Mouse (Mus musculus): ENCODE measurements around the gene Ing3. TPM values are rescaled to one million over a fixed set of nuclear protein-coding genes. Genes with fewer than 3 reads are reported as not detected.
A peak's percentile ranks its signal among the peaks of the same experiment; 100 is the strongest.

Gene Ing3
- polyA plus RNA-seq, 1 experiment from 2014 or later, result 56.9 TPM

- no peak for ATAC-seq (ENCODE audit: insufficient number of reproducible peaks, insufficient read depth, low FRiP score, low read depth)
Measured at GRCm38 (mm10) chr6:21987554-21987953, 38.2 kb downstream of the Ing3 start.

GRCm38 (mm10) chr6:21988296-21988695 lies 38.9 kb downstream of the Ing3 start:
- Histone ChIP-seq H3K27me3 (ENCODE audit: control insufficient read depth, insufficient read depth, low read length) (no peaks in the 10 kb centered on the region), H3K4me2 (replicated peaks; ENCODE audit: low read depth, low read length) (peak overlapping the region; percentile 75), H3K36me3 (ENCODE audit: control insufficient read depth, insufficient read depth, low read length) (no peaks in the 10 kb centered on the region), H3K4me1 (ENCODE audit: control insufficient read depth, insufficient read depth, low read length) (no peaks in the 10 kb centered on the region; the same call in 1 of the 2 replicates), H3K9me3 (ENCODE audit: control insufficient read depth, low read depth, low read length) (no peaks in the 10 kb centered on the region), H3K9ac (replicated peaks; ENCODE audit: low read depth, low read length) (no peak overlapping the region), H3K27ac (ENCODE audit: low read length) (no peak overlapping the region), H3K4me3 (ENCODE audit: low read depth, low read length) (peak overlapping the region; percentile 44)
- WGBS, result 87% methylated on average over 5 of the region's 5 CpGs
- no peak for ATAC-seq (ENCODE audit: insufficient number of reproducible peaks, insufficient read depth, low FRiP score, low read depth)

More at GRCm38 (mm10) chr6:21987554-21987953, 38.2 kb downstream of the Ing3 start:
- WGBS, result 73% methylated on average over 2 of the region's 2 CpGs
- peak overlapping the region; percentile 75 for H3K4me2 ChIP-seq (replicated peaks; ENCODE audit: low read depth, low read length)
- H3K36me3 ChIP-seq (ENCODE audit: control insufficient read depth, insufficient read depth, low read length), result no peaks in the 10 kb centered on the region
- no peaks in the 10 kb centered on the region; the same call in 1 of the 2 replicates for H3K4me1 ChIP-seq (ENCODE audit: control insufficient read depth, insufficient read depth, low read length)
- H3K4me3 ChIP-seq (ENCODE audit: low read depth, low read length), result peak overlapping the region; percentile 44
- no peaks in the 10 kb centered on the region for H3K9me3 ChIP-seq (ENCODE audit: control insufficient read depth, low read depth, low read length)
- H3K9ac ChIP-seq (replicated peaks; ENCODE audit: low read depth, low read length), result peak overlapping the region; percentile 14; the same call in 1 of the 2 replicates
- no peaks in the 10 kb centered on the region for H3K27me3 ChIP-seq (ENCODE audit: control insufficient read depth, insufficient read depth, low read length)
- H3K27ac ChIP-seq (ENCODE audit: low read length), result no peak overlapping the region

- ATAC-seq (ENCODE audit: insufficient number of reproducible peaks, insufficient read depth, low FRiP score, low read depth), result no peak
- Histone ChIP-seq H3K4me3 (ENCODE audit: low read depth, low read length) (peak overlapping the region; percentile 44; the same call in 1 of the 2 replicates), H3K9ac (replicated peaks; ENCODE audit: low read depth, low read length) (no peak overlapping the region), H3K27me3 (ENCODE audit: control insufficient read depth, insufficient read depth, low read length) (no peaks in the 10 kb centered on the region), H3K27ac (ENCODE audit: low read length) (no peak overlapping the region), H3K4me1 (ENCODE audit: control insufficient read depth, insufficient read depth, low read length) (no peaks in the 10 kb centered on the region; the same call in 1 of the 2 replicates), H3K36me3 (ENCODE audit: control insufficient read depth, insufficient read depth, low read length) (no peaks in the 10 kb centered on the region), H3K4me2 (replicated peaks; ENCODE audit: low read depth, low read length) (peak overlapping the region; percentile 75), H3K9me3 (ENCODE audit: control insufficient read depth, low read depth, low read length) (no peaks in the 10 kb centered on the region)
- WGBS, result 75% methylated on average over 4 of the region's 4 CpGs
Measured at GRCm38 (mm10) chr6:21989081-21989480, 39.7 kb downstream of the Ing3 start.

GRCm38 (mm10) chr6:21990181-21991135 lies 41.1 kb downstream of the Ing3 start:
- Histone ChIP-seq H3K9ac (replicated peaks; ENCODE audit: low read depth, low read length) (no peak overlapping the region), H3K9me3 (ENCODE audit: control insufficient read depth, low read depth, low read length) (no peaks in the 10 kb centered on the region), H3K4me1 (ENCODE audit: control insufficient read depth, insufficient read depth, low read length) (no peaks in the 10 kb centered on the region; the same call in 1 of the 2 replicates), H3K4me2 (replicated peaks; ENCODE audit: low read depth, low read length) (peak overlapping the region; percentile 75), H3K27me3 (ENCODE audit: control insufficient read depth, insufficient read depth, low read length) (no peaks in the 10 kb centered on the region), H3K4me3 (ENCODE audit: low read depth, low read length) (peak overlapping the region; percentile 2; the same call in 1 of the 2 replicates), H3K27ac (ENCODE audit: low read length) (peak overlapping the region; percentile 67; the same call in 1 of the 2 replicates), H3K36me3 (ENCODE audit: control insufficient read depth, insufficient read depth, low read length) (no peaks in the 10 kb centered on the region)
- WGBS, result 57% methylated on average over 9 of the region's 9 CpGs
- no peak for ATAC-seq (ENCODE audit: insufficient number of reproducible peaks, insufficient read depth, low FRiP score, low read depth)

GRCm38 (mm10) chr6:21991151-21991550 lies 41.8 kb downstream of the Ing3 start:
- Histone ChIP-seq H3K27ac (ENCODE audit: low read length) (no peak overlapping the region), H3K4me2 (replicated peaks; ENCODE audit: low read depth, low read length) (peak overlapping the region; percentile 5; the same call in 1 of the 2 replicates), H3K27me3 (ENCODE audit: control insufficient read depth, insufficient read depth, low read length) (no peaks in the 10 kb centered on the region), H3K9me3 (ENCODE audit: control insufficient read depth, low read depth, low read length) (no peaks in the 10 kb centered on the region), H3K9ac (replicated peaks; ENCODE audit: low read depth, low read length) (no peak overlapping the region), H3K4me3 (ENCODE audit: low read depth, low read length) (no peak overlapping the region), H3K36me3 (ENCODE audit: control insufficient read depth, insufficient read depth, low read length) (no peaks in the 10 kb centered on the region), H3K4me1 (ENCODE audit: control insufficient read depth, insufficient read depth, low read length) (no peaks in the 10 kb centered on the region; the same call in 1 of the 2 replicates)
- WGBS, result 59% methylated on average over 4 of the region's 4 CpGs
- no peak for ATAC-seq (ENCODE audit: insufficient number of reproducible peaks, insufficient read depth, low FRiP score, low read depth)

- H3K36me3 ChIP-seq (ENCODE audit: control insufficient read depth, insufficient read depth, low read length), result no peaks in the 10 kb centered on the region
- H3K4me2 ChIP-seq (replicated peaks; ENCODE audit: low read depth, low read length), result no peak overlapping the region
- no peak overlapping the region for H3K4me3 ChIP-seq (ENCODE audit: low read depth, low read length)
- H3K27ac ChIP-seq (ENCODE audit: low read length), result no peak overlapping the region
- H3K9me3 ChIP-seq (ENCODE audit: control insufficient read depth, low read depth, low read length), result no peaks in the 10 kb centered on the region
- H3K27me3 ChIP-seq (ENCODE audit: control insufficient read depth, insufficient read depth, low read length), result no peaks in the 10 kb centered on the region
- 83% methylated on average over 2 of the region's 2 CpGs for WGBS
- peaks cover 1% of the 10 kb centered on the region; the same call in 1 of the 2 replicates for H3K4me1 ChIP-seq (ENCODE audit: control insufficient read depth, insufficient read depth, low read length)
- ATAC-seq (ENCODE audit: insufficient number of reproducible peaks, insufficient read depth, low FRiP score, low read depth), result no peak
- H3K9ac ChIP-seq (replicated peaks; ENCODE audit: low read depth, low read length), result no peak overlapping the region
Measured at GRCm38 (mm10) chr6:21993070-21993469, 43.7 kb downstream of the Ing3 start.

GRCm38 (mm10) chr6:21998131-21998530 lies 48.8 kb downstream of the Ing3 start:
- 38% methylated on average over 4 of the region's 4 CpGs for WGBS
- Histone ChIP-seq H3K9ac (replicated peaks; ENCODE audit: low read depth, low read length) (no peak overlapping the region), H3K27me3 (ENCODE audit: control insufficient read depth, insufficient read depth, low read length) (no peaks in the 10 kb centered on the region), H3K4me2 (replicated peaks; ENCODE audit: low read depth, low read length) (no peak overlapping the region), H3K27ac (ENCODE audit: low read length) (peak overlapping the region; percentile 84; the same call in 1 of the 2 replicates), H3K36me3 (ENCODE audit: control insufficient read depth, insufficient read depth, low read length) (no peaks in the 10 kb centered on the region), H3K4me1 (ENCODE audit: control insufficient read depth, insufficient read depth, low read length) (peaks cover 23% of the 10 kb centered on the region), H3K9me3 (ENCODE audit: control insufficient read depth, low read depth, low read length) (no peaks in the 10 kb centered on the region), H3K4me3 (ENCODE audit: low read depth, low read length) (no peak overlapping the region)
- no peak for ATAC-seq (ENCODE audit: insufficient number of reproducible peaks, insufficient read depth, low FRiP score, low read depth)

GRCm38 (mm10) chr6:21999025-21999424 lies 49.7 kb downstream of the Ing3 start:
- ATAC-seq (ENCODE audit: insufficient number of reproducible peaks, insufficient read depth, low FRiP score, low read depth), result no peak
- WGBS, result 19% methylated on average over 11 of the region's 11 CpGs
- H3K36me3 ChIP-seq (ENCODE audit: control insufficient read depth, insufficient read depth, low read length), result no peaks in the 10 kb centered on the region
- H3K9me3 ChIP-seq (ENCODE audit: control insufficient read depth, low read depth, low read length), result no peaks in the 10 kb centered on the region
- H3K27ac ChIP-seq (ENCODE audit: low read length), result peak overlapping the region; percentile 84
- peak overlapping the region; percentile 15 for H3K4me2 ChIP-seq (replicated peaks; ENCODE audit: low read depth, low read length)
- H3K4me3 ChIP-seq (ENCODE audit: low read depth, low read length), result no peak overlapping the region
- no peaks in the 10 kb centered on the region for H3K27me3 ChIP-seq (ENCODE audit: control insufficient read depth, insufficient read depth, low read length)
- no peak overlapping the region for H3K9ac ChIP-seq (replicated peaks; ENCODE audit: low read depth, low read length)
- peaks cover 28% of the 10 kb centered on the region for H3K4me1 ChIP-seq (ENCODE audit: control insufficient read depth, insufficient read depth, low read length)

Data from stomach, embryonic 14.5 days (tissue).